Mouse (Mus musculus): Measurements from ENCODE around the gene Rasgrp4. TPM values are rescaled to one million over a fixed set of nuclear protein-coding genes. Genes with fewer than 3 reads are reported as not detected.

Gene Rasgrp4
- total RNA-seq, 1 experiment: 5.6 TPM

- in situ Hi-C loops (cut with MboI; ENCODE audit: low sequenced_read_pairs in 2 of 2, unreplicated experiment in 2 of 2): no loop called here
Observed at GRCm38 (mm10) chr7:29119526-29119925, 15.1 kb upstream of the Rasgrp4 start.

GRCm38 (mm10) chr7:29122821-29123220 lies 11.8 kb upstream of the Rasgrp4 start:
- TF ChIP-seq ZNF384 (IDR thresholded peaks at IDR 0.05; ENCODE audit: low read depth, low read length): no peak
- TF ChIP-seq CHD2 (IDR thresholded peaks at IDR 0.05; ENCODE audit: low read depth, low read length): no peak
- TF ChIP-seq MAFK (IDR thresholded peaks at IDR 0.05; ENCODE audit: insufficient read depth, low read depth, low read length): no peak
- TF ChIP-seq HCFC1 (IDR thresholded peaks at IDR 0.05; ENCODE audit: borderline replicate concordance, insufficient read depth, low read length): no peak
- no peak for TF ChIP-seq ZC3H11A (IDR thresholded peaks at IDR 0.05; ENCODE audit: borderline replicate concordance, low read depth, low read length)
- in situ Hi-C loops (cut with MboI; ENCODE audit: low sequenced_read_pairs in 2 of 2, unreplicated experiment in 2 of 2): no loop called here

More at GRCm38 (mm10) chr7:29119526-29119925, 15.1 kb upstream of the Rasgrp4 start:
- Histone ChIP-seq H3K27ac (ENCODE audit: insufficient read depth, low read depth, low read length, poor library complexity, severe bottlenecking) (no peak overlapping the region), H3K9me3 (ENCODE audit: control insufficient read depth, insufficient read depth, low read depth, low read length) (no peaks in the 10 kb centered on the region), H3K4me3 (ENCODE audit: insufficient read depth in 1 of 2, low read depth in 1 of 2, low read length in 2 of 2, poor library complexity in 1 of 2, severe bottlenecking in 1 of 2) (no peak overlapping the region), H3K36me3 (ENCODE audit: control insufficient read depth, insufficient read depth, low read length, poor library complexity, severe bottlenecking) (no peaks in the 10 kb centered on the region), H3K4me1 (ENCODE audit: control insufficient read depth in 2 of 2, insufficient read depth in 2 of 2, low read length in 2 of 2, poor library complexity in 1 of 2) (peaks cover 3 to 16% of the 10 kb centered on the region in 2 experiments; a peak in 3 of 4 replicates), H3K9ac (ENCODE audit: insufficient read depth, low read depth, low read length, poor library complexity, severe bottlenecking) (no peak overlapping the region)
- no peak for TF ChIP-seq ZC3H11A (IDR thresholded peaks at IDR 0.05; ENCODE audit: borderline replicate concordance, low read depth, low read length)
- no peak for TF ChIP-seq ZNF384 (IDR thresholded peaks at IDR 0.05; ENCODE audit: low read depth, low read length)
- TF ChIP-seq CHD2 (IDR thresholded peaks at IDR 0.05; ENCODE audit: low read depth, low read length): no peak
- no peak for TF ChIP-seq HCFC1 (IDR thresholded peaks at IDR 0.05; ENCODE audit: borderline replicate concordance, insufficient read depth, low read length)
- no peak for DNase-seq (ENCODE audit: low read depth, low spot score)

GRCm38 (mm10) chr7:29123531-29124358 lies 10.9 kb upstream of the Rasgrp4 start:
- H3K4me3 ChIP-seq (ENCODE audit: insufficient read depth in 1 of 2, low read depth in 1 of 2, low read length in 2 of 2, poor library complexity in 1 of 2, severe bottlenecking in 1 of 2): peak overlapping the region in 1 of 2 experiments; percentile 65; a peak in 1 of 4 replicates
- H3K9ac ChIP-seq (ENCODE audit: insufficient read depth, low read depth, low read length, poor library complexity, severe bottlenecking): no peak overlapping the region
- in situ Hi-C loops (cut with MboI; ENCODE audit: low sequenced_read_pairs in 2 of 2, unreplicated experiment in 2 of 2): no loop called here
- H3K9me3 ChIP-seq (ENCODE audit: control insufficient read depth, insufficient read depth, low read depth, low read length): no peaks in the 10 kb centered on the region
- no peak overlapping the region for H3K27ac ChIP-seq (ENCODE audit: insufficient read depth, low read depth, low read length, poor library complexity, severe bottlenecking)
- H3K36me3 ChIP-seq (ENCODE audit: control insufficient read depth, insufficient read depth, low read length, poor library complexity, severe bottlenecking): no peaks in the 10 kb centered on the region
- no peak for DNase-seq (ENCODE audit: low read depth, low spot score)
- TF ChIP-seq ZNF384 (IDR thresholded peaks at IDR 0.05; ENCODE audit: low read depth, low read length) (no peak), MAFK (IDR thresholded peaks at IDR 0.05; ENCODE audit: insufficient read depth, low read depth, low read length) (peak; percentile 93)
- peaks cover 7 to 18% of the 10 kb centered on the region in 2 experiments for H3K4me1 ChIP-seq (ENCODE audit: control insufficient read depth in 2 of 2, insufficient read depth in 2 of 2, low read length in 2 of 2, poor library complexity in 1 of 2)

More at GRCm38 (mm10) chr7:29122821-29123220, 11.8 kb upstream of the Rasgrp4 start:
- Histone ChIP-seq H3K36me3 (ENCODE audit: control insufficient read depth, insufficient read depth, low read length, poor library complexity, severe bottlenecking) (no peaks in the 10 kb centered on the region), H3K27ac (ENCODE audit: insufficient read depth, low read depth, low read length, poor library complexity, severe bottlenecking) (no peak overlapping the region), H3K9ac (ENCODE audit: insufficient read depth, low read depth, low read length, poor library complexity, severe bottlenecking) (no peak overlapping the region), H3K4me3 (ENCODE audit: insufficient read depth in 1 of 2, low read depth in 1 of 2, low read length in 2 of 2, poor library complexity in 1 of 2, severe bottlenecking in 1 of 2) (no peak overlapping the region), H3K4me1 (ENCODE audit: control insufficient read depth in 2 of 2, insufficient read depth in 2 of 2, low read length in 2 of 2, poor library complexity in 1 of 2) (peaks cover 7 to 21% of the 10 kb centered on the region in 2 experiments), H3K9me3 (ENCODE audit: control insufficient read depth, insufficient read depth, low read depth, low read length) (no peaks in the 10 kb centered on the region)
- DNase-seq (ENCODE audit: low read depth, low spot score): no peak

- TF ChIP-seq HCFC1 (IDR thresholded peaks at IDR 0.05; ENCODE audit: borderline replicate concordance, insufficient read depth, low read length) (no peak), CHD2 (IDR thresholded peaks at IDR 0.05; ENCODE audit: low read depth, low read length) (no peak), ZNF384 (IDR thresholded peaks at IDR 0.05; ENCODE audit: low read depth, low read length) (no peak), MAFK (IDR thresholded peaks at IDR 0.05; ENCODE audit: insufficient read depth, low read depth, low read length) (no peak), ZC3H11A (IDR thresholded peaks at IDR 0.05; ENCODE audit: borderline replicate concordance, low read depth, low read length) (no peak)
- peak; percentile 87 for DNase-seq (ENCODE audit: low read depth, low spot score)
- no peaks in the 10 kb centered on the region for H3K36me3 ChIP-seq (ENCODE audit: control insufficient read depth, insufficient read depth, low read length, poor library complexity, severe bottlenecking)
- peak within 1 kb of the TSS; percentile 65 to 90 for H3K4me3 ChIP-seq (ENCODE audit: insufficient read depth in 1 of 2, low read depth in 1 of 2, low read length in 2 of 2, poor library complexity in 1 of 2, severe bottlenecking in 1 of 2)
- peak within 1 kb of the TSS; percentile 28; the same call in 1 of the 2 replicates for H3K27ac ChIP-seq (ENCODE audit: insufficient read depth, low read depth, low read length, poor library complexity, severe bottlenecking)
- peaks cover 7 to 18% of the 10 kb centered on the region in 2 experiments for H3K4me1 ChIP-seq (ENCODE audit: control insufficient read depth in 2 of 2, insufficient read depth in 2 of 2, low read length in 2 of 2, poor library complexity in 1 of 2)
- H3K9me3 ChIP-seq (ENCODE audit: control insufficient read depth, insufficient read depth, low read depth, low read length): no peaks in the 10 kb centered on the region
- in situ Hi-C loops (cut with MboI; ENCODE audit: low sequenced_read_pairs in 2 of 2, unreplicated experiment in 2 of 2): no loop called here
- peak within 1 kb of the TSS; percentile 63; the same call in 1 of the 2 replicates for H3K9ac ChIP-seq (ENCODE audit: insufficient read depth, low read depth, low read length, poor library complexity, severe bottlenecking)
Observed at GRCm38 (mm10) chr7:29124970-29125369, 9.7 kb upstream of the Rasgrp4 start, which contains the start of gene Ryr1. TSS of gene Ryr1 (minus strand) at chr7:29125179.
